Mouse (Mus musculus) cerebellum, adult 9-11 months (tissue): ENCODE results near the gene Dazl.

Source experiments
- DNase-seq: peaks from one replicate; pipeline ENCODE4 v3.0.0; 2022

Dazl gene

DNA sequence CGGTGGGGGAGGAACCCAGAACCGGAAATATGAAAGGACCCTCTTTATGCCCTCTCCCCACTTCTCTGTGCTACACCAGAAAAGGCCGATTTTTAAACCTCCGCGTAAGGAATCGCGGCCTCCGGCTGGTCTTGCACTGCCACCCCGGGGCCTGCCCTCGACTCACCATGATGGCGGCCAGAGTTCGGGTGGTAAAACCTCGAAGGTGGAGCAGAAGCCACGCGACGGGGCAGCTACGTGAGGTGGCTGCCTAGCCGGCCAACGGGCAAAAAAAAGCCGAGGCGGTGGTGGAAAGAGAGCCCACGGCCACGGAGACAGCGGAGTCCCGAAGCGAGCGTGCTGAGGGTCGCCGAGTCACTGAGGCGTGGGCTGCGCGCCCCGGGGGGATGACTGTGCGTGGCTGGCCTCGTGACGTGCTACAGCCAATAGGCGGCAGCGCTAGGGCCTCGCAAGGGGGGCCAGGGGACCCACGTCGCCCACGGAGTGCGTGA, at the start of gene Dazl:
Dazl (minus strand) TSS at position 396 of the 491 bp plus-strand sequence.
- no peak for DNase-seq

DNA sequence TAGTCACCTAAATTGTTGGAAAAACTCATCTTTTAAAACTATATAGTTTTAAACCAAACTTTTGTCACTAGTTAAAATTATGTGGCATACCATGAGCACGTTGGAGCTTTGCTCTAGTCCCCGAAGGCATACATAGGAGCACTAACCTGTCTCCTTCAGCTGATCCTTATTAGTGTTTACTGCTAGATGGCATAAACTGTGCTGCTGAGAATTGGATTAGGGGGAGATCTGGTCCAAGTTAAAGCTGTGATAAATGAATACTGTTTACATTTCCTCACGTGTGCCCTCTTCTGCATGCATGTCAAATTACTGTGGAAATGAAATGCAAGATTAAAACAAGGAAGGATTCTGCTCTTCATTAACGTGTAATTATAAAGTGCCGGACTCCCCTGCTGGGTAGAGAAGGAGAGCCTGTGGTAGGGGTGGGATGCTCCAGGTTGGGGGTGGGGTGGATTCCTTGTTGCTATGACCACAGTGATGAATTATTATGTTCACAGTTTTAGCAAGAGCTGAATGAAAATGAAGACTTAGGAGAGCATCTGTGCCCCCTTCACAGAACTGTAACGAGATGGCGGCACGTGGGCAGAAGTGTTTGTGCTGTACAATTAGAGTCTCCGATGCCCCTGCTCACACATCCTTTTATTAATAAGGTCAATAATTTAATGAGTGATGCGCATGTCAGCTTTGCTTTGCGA, 48.6 kb upstream of the Dazl start:
- no peak for DNase-seq

DNA sequence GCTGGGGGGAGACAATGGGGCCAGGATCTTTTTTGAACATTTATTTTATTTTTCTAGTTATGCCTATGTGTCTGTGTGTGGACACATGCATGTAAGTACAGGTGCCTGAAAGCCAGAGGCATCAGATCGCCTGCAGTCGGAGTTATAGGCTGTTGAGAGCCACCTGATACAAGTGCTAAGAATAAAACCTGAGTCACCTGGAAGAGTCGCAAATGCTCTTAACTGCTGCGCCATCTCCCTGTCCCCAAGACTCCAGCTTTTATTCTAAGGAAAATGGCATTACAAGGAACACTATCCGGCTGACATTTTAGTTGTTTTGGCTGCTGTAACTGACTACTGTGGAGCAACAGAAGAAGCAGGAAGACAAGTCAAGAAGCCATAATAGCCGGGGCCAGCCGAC, 45.5 kb upstream of the Dazl start:
- no peak for DNase-seq

DNA sequence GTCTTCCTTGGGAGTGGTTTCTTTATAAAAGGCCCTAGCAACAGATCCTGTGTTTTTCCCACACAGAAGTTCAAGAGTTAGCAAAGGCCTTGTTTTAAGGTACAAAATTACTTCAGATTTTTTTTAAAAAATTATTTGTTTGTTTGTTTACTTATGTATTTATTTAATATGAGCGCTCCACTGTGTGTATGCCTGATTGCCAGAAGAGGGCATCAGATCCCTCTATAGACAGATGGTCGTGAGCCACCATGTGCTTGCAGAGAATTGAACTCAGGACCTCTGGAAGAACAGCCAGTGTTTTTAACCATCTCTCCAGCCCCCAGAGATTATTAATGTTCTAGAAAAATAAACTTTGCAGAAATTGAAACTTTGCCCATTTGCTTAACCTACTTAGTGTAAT, 42.3 kb upstream of the Dazl start:
- no peak for DNase-seq

DNA sequence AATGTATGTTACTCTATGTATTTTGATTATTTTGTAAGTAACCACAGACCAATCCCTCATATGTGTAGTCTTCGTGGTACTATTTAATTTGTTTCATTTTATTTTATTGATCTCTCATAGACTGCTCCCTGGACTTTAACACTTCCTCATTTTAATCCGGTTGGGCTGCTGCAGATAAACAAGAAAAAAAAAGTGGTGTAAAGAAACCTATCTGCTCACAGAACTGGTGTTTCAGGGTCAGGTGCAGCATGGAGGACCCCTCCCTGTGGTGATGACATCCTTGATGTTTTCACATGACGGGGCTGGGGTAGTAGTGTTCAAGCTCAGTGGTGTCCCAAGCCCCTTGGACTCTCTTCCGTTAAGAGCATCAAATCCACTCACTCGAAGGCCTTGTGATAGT, 41.3 kb upstream of the Dazl start:
- no peak for DNase-seq

DNA sequence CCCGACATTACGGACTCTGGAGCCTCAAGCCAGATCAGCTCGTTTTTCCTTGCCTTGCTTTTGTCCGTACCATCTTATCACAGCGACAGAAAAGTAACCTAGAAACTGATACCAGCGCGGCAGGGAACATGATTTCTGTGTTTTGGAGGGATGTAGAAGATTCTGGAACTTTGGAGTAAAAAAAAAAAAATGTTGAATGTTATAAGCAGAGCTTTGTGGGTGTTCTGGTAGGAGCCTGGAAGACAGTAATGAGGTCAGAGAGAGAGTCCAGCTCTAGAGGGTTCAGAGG, 38.5 kb upstream of the Dazl start:
- DNase-seq = no peak

DNA sequence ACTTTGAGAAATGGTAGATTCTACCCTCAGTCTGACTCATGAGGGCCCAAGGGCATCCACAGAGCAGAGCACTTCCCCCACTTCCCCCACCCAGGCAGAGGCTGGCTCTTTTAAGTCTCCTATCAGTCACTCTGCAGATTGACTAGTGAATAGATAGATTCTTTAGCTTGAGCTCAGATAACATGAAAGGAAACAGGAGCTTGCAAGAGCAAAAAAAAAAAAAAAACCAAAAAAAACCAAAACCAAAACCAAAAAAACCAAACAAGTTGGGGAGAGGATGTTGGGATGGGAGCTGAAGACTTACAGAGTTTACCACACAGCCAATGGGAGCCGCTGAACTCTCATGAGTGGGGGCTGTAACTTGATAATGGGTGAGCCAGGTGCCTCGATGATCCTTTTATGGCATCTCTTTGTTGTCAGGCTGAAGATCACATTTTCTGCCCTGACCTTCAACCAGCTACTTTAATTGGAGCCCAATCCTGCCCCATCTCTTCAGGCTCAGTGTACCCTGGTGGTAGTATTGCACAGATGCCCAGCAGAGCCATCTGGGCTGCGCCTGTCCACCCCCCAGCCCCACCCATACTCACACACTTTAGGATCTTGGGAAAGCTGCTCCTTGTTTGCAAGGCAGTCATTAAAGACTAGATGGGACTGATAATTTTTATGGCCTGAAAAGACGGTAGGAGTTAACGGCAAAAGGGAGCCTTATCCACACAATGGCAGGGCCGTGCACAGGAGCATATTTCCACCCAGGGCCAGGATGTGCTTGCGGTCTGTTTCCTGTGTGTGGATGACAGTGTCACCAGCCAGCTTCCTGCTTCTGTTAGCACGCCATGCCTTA, 38.0 kb upstream of the Dazl start:
- DNase-seq = no peak

DNA sequence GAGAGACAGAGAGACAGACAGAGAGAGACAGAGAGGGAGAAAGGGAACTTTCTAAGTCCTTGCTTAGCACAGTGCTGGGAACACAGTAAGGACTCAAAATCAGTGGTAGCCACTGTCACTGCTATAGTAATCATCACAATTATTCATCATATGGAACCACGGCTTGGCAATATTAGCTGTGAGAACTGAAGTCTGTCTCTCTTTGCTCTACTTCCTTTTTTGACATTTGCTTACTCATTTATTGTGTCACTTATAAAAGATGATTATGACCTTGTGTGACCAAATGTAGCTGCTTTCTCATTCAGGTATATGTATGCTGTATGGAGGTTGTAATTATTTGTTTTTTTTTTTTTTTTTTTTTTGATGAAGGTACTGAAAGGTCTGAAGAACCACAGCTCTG, 36.8 kb upstream of the Dazl start:
- no peak for DNase-seq

DNA sequence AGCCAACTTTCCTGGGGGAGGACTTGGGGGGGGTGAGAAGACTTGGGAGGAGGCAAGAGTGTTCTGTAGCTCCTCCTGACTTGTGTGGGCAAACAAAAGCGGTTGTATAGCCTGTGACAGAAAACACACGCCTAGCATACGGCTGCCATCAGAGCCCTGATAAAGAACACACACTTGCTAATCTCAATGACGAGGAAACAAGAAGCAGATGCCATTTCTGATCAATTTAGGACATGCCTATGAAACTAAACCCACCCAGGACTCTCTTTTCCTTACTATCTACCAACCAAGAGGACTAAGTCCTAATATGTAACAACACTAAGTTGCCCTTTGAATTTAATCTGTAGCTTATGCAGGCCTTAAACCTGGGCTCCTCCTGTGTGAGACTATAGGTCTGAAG, 31.2 kb upstream of the Dazl start:
- no peak for DNase-seq

DNA sequence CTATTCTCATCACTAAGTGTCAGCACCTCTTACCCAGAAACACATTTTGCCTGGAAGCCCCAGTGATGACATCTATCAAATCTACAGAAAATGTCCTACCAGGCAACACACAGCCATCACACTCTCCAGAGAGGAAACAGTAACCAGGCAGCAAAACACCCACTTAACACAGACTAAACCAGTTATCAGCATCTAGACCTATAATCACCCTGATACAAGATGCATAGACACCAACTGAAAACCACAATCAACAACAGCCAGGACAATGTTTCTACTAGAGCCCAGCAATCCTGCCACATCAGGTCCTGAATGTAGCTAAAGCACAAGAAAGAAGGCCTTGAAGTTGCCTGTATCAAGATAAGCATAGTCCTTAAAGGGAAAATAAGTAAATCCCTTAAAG, 25.4 kb upstream of the Dazl start:
- no peak for DNase-seq

DNA sequence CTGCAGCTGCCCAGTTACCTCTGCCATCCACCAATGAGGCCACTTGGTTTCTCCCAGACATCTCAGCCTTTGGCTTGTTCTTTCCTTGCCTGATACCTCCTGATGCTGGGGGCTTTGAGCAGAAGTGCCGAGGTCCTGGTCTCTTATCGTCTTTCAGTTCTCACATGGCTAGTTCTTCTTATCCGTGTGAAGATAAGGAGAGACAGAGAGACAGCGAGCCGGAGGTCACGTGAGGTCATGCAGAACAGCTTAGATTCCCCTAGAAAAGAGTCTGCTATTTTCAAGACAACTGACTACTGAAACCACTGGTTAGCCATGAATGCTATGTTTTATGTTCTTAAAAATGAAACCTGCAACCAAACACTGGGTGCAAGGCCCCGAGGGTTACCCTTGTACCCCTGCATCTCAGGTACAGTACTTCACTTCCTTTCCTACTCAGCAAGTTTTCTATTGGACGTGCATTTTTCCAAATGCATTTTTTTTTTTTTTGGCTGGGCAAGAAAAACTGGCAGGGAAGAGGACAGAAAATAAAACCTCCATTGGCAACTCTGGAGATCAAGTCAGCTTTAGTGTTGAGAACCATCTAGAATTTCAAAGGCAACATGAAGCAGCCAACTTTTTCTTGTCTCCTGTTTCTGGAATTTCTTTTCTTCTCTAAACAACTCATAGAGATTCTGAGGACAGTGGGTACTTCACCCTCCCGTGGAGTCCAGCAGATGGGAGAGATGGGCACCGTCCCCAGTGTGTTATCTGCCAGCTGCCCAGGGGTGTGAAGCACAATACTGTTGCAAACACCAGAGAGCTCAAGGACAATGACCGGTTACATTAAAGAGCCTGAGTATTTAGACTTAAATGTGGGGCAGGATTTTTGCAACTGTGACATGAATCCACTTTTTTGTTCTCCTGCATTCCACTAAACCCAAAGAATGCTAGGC, 23.0 kb upstream of the Dazl start:
- DNase-seq = peak; percentile 40

DNA sequence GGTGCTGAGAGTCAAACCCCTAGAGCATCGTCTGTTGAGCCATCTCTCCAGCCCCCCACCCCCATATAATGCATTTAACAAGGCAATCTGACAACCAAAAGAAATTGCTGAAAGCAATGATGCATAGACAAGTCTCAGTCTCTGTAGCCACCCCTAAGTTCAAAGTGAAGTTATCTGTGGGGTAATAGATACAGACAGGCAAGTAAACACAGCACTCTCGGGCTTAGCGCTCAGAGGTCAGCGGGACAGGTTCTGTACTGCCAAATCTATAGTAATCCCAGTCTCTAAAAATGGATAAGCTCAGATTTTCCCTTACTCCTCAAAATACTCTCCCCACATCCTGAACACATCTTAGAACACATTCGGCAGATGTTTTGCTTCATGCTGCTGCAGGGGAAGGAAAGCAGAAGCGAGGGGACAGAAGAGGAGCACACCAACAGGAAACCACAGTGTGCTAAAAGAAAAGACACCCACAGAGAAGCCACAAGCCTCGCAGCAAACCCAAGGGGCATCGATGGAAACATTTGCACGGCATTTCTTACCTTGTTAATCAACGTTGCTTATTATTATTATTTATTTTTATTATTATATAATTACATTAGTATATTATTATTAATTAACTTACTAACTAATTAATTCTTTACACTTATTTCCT, 16.8 kb upstream of the Dazl start:
- DNase-seq = no peak

DNA sequence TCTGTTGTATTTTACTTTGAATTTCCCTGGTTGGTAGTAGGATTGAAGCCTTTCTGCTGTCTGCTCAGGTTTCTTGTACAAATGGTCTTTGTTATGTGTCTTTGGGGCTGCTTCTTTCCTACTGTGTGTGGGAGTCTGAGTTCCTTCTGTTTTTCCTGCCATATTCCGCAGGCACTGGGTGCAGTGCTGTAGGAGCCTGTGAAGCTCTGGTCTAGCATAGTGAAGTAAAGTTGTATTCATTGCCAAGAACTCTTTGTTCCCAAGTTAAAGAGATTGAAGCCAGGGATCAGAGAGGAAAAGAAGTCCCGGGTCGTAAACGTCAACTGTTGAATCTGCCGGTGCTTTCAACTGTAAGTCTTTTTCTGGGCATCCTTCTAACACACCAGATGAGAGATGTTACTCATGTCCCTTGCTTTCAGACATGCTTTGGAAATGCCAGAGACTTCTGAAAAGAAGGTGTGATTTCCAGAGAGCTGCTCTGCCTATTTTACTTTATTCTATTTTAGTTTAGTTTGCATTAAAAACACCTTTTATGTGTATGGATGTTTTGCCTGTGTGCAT, 16.2 kb upstream of the Dazl start:
- DNase-seq = no peak

DNA sequence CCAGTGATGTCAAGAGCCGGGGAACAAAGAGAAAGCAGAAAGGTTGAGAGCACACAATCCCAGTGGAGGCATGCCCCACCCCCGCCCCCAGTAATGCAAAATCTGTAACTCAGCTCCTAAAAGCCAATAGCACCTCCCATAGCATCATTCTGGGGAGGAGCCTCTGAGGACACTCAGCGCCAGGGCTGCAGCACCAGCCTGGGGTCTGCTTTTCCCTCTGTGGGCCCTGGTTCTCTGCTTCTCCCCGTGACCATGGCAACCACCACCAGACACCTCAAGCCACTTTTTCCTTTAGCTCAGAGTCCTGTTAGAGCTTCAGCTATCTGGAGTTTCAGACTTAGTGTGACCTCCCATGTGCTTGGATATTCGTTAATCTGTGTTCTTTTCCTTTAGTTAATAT, 15.4 kb upstream of the Dazl start:
- DNase-seq = no peak

DNA sequence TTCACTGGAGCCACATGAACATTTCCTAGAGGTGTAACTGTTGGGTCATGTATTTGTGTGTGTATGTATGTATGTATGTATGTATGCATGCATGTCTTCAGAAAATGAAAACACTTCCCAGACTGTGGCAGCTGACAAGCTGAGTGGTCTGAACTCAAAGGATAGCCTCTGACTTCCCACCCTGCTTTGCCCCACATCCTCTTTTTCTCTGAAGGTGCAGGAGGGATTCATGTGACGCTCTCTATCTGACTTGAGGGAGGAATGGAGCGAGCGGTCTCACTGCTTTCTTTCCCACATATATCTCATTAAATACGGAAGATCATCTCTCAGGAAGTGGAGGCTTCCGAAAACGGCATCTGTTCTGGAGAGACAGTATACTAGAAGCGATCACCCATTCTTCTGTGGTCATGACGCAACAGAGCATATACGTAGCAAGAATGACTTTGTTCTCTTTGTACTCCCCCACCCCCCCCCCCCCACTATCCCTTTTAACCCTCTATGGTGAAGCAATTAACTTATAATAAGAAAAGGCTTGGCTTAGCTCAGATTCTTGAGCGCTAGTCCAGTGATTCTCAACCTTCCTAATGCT, 14.7 kb upstream of the Dazl start:
- no peak for DNase-seq

DNA sequence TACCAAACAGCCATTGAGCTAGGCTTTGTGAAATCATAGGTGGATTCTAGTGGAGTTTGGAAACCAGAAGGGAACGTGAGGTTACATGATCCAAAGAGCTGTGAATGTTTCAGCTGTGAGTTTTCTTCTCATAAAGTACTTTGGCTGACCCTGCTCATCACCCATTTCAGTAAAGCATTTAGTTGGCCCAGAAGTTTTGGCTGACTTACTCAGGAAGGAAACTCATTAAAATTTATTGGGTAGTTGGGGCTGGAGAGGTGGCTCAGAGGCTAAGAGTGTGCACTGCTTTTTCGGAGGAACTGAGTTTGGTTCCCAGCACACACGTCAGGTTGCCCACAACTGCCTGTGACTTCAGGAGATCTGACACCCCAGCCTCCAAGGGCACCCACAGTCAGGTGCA, 9.4 kb upstream of the Dazl start:
- no peak for DNase-seq

DNA sequence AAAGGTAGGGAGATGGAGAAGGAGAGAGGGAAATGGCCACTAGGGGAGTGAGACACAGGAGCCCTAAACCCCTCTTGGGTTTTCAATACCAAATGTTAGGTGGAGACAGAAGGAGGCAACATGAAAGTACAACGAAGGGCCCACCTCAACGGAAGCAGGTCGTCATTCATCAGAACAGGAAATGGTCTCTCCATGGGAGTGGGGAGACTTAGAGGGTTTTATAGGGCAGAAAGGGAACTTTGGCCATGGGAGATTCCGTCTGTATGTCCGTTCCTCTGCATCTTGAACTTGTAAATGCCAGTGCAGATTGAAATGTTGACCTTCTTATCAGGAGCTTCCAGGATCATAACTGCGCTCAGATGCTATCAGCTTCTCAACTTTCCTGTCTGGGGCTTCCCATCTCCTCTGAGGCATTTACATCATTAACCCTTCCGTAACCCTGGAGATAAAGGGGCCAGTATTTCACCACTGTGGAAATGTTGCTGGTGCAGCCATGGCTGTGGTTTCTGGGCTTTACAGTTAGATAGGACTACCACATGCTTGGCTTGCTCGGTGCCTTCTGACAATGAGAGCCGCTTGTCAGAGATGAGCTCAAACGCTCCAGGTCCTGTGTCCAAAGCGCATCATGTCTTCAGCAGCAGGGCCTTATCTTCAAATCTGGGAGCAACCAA, 6.9 kb upstream of the Dazl start:
- no peak for DNase-seq

DNA sequence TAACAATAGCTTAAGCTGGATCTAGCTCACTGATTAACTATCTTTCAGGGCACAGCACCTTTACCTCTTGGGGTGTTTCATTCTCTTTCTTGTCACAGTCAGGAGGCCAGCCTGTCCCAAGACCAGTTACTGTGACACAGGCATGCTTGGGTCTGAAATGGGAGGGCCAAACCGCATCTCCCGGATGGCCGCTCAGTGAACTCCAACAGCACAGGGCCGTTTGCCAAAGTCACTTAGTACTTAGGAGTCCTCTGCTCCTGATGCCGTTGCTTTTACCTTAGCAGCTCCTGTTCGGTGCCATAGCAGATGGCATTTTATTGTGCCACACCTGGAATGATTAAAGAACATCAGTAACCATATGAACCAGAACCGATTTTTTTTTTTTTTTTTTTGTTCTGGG, 5.4 kb upstream of the Dazl start:
- no peak for DNase-seq

DNA sequence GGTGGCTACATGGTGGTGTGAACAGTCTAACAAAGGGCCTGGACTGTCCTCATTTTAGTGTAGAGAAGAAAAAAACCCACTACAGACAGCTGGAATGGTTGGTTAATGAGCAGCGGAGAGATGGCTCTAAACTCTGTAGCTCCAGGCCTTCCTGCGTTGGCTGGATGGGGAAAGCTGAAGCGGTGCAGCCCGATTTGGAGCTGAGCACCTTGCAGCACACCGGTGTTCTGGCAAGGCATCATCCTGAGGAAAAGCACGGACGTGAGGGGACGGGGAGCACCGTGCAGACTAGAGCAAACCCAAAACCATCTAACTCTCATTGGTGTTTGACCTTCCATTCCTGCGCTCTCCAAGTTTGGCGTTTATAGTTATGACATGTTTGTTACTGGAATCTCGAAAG, 1.3 kb upstream of the Dazl start:
- DNase-seq = peak; percentile 33

DNA sequence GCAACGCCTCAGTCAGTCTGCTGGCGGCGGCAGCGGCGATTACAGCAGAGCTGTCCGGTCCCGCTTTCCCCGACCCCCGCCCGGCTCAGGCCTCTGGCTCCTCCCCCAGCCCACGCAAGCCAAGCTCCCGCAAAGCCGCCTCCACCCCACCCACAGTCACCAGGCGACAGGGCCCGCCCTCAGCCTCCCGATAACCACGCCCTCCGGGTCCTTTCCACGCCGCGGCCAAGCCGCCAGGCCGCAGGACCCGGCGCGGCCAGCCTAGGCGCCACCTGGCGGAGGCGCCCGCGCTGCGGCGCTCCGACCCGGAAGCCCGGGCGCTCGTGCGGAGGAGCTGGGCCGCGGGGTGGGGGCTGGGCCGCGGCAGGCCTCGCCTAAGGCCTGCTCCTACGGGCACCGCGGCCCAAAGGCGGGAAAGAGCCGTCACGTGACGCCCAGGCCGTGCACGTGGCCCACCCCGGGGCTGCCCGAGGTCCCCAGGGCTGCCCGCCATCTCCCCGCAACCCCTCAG, 720 bp downstream of the Dazl start:
- DNase-seq = peak; percentile 93

DNA sequence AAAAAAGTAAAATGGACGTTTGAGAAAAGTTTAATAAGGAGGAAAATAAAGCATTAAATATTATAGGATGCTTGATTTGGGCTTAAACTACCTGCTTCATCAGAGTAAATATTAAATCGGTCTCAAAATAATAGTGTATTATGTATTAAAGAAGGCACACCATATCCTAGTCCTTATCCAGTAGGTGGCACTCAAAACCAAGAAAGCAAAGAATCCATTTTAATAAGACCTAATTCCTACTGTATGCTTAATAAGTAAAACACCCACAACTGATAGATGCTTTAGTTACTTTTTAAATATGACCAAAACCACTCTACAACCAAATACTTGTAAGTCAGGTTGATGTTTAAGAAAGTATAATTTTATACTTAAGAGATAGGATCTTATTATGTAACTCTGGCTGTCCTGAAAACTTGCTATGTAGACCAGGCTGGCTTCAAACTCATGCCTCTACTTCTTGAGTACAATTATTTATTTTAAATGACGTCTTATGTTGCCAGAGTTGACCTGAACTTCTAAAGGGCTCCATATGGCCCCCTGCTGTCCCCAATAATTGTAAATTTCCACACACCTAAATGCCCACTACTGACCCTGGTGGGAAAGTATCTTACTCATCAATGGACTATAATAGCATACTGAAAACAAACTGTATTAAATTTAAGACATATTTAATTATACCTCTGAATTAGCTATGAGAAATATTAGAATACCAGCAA, 1.8 kb downstream of the Dazl start:
- peak; percentile 26 for DNase-seq
